Mouse (Mus musculus): ENCODE results near the gene Setd6.

The Setd6 gene

DNA sequence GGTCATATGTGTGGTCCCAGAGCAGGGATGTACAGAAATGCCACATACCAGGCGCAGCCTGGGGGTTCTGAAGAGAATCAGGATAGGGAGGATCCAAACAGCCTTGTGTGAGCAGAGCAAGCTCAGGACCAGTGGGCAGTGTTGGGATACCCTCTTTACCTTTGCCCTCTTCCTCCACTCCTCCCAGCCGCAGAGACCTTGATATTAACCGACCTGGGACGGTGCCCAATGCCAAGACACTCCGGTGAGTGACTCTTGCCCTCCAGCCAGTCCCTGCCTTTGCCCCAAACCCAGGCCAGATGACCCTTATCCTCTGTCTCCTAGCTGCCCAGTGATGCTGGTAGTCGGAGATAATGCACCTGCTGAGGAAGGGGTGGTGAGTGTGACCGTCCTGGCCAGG, 6.1 kb upstream of the Setd6 start:
- DNase-seq (ENCODE audit: low read depth, low spot score) = no peak

DNA sequence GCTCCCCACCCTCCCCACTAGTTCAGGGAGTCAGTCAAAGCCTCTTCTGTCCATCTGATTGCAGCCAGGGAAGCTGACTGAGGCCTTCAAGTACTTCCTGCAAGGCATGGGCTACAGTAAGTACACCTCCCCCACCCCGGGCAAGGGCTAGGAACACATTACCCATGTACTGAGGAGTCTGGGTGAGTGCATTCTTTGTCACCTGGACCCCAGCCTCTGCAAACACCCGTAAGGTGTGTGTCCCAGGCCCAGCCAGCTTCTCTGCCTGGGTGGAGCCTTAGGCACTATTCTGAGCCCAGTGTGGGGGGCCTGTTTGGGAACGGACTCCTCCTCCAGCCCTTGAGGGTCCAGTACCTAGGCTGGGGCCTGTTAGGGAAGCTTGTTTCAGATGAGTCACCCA, 4.7 kb upstream of the Setd6 start:
- no peak for DNase-seq (ENCODE audit: low read depth, low spot score)

DNA sequence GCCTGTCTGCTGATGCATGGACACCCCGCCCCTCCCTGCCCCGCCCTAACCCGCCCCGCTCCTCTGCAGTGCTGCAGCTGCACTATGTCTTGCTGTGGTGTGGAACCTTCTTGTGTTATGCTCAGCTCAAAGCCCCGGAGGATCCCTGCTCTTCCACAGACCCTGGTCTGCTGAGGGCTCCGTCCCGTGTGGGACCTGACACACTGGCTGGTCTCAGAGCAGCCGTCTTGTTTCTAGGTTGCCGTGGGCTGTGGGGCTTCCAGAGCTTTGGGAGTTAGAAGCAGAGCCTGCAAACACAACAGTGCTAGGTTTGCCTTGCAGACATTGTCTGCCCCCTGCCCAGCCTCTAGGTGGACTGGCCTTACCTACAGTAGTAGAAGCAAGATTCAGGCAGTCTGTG, 3.3 kb upstream of the Setd6 start:
- DNase-seq (ENCODE audit: low read depth, low spot score) = no peak

DNA sequence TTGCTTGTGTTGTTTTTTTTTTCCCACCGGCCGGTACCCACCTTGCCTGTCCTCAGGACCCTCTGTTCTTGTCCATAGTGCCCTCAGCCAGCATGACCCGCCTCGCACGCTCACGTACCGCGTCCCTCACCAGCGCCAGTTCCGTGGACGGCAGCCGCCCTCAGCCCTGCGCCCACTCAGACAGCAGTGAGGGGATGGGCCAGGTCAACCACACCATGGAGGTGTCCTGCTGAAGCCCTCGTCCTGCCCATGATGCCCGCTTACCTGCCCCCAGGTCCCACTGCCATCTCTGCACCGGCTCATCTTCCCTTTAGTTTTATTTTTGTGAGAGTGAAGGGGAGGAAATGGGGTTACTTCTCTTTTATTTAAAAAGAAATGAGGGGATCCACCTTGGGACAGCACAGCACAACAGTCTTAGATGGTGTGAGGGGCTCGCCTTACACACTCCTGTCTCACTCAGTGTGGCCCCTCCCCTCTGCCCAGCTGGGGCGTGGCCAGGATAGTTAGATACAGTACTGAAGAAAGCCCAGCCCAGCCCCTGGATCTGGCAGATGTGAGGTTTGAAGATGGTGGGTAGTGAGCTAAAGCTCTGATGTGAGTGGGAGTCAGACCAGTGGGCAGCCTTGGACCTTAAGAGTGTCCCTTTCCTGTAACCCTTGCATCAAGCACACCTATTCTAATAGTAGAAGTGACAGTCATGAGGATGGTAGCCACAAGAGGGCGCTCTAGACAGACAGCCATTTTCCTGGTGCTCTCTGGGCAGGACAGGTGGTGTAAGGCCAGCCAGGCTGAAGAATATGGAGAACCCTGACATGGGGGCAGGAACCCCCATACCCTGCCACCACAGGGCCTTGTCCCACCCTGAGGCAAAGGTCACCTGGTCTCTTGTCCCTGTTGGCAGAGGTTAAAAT, 2.3 kb upstream of the Setd6 start:
- DNase-seq (ENCODE audit: low read depth, low spot score) = peak; percentile 90

DNA sequence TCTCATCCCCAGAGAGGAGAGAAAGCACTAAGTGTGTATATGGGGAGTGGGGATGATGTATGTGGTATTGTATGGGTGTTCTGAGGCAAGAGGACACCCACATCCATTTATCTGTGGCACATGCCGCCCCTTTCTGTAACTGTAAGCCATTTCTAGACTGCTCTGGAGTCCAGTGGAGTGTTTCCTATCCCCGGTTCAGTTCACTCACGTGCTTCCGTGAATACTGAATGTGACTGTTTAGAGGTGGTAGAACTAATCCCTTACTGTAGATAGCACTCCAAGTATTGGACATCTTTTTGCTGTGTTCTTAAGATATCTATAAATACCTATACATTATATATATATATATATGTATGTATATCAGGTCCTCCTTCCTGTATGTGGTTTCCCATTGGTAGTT, 1.3 kb upstream of the Setd6 start:
- DNase-seq (ENCODE audit: low read depth, low spot score) = no peak

DNA sequence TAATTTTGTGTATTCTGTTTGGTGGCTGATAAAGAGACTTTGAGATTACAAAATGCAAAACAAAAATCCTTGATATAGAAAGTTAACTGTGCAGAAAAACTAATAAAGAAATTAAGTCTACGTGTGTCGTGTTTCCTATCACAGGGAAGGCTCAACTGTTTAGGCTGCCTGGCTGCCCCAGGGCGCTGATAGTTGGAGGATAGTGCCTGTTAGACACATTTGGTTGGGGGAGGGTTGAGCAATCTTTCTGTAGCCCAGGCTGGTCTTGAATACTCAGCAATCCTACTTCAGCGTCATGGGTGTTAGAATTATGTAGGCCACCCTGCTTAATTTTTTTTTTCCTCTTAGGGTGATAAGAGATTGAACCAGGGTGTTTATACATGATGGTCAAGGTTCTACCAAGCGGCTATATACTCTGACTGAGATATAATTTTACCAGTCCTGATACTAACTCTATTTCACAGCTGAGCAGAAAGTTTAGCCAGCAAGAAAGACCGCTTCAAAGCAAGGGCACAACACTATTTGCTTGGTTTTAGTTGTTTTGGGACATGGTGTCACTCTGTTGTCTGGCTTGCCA, 756 bp upstream of the Setd6 start:
- DNase-seq (ENCODE audit: low read depth, low spot score) = no peak

DNA sequence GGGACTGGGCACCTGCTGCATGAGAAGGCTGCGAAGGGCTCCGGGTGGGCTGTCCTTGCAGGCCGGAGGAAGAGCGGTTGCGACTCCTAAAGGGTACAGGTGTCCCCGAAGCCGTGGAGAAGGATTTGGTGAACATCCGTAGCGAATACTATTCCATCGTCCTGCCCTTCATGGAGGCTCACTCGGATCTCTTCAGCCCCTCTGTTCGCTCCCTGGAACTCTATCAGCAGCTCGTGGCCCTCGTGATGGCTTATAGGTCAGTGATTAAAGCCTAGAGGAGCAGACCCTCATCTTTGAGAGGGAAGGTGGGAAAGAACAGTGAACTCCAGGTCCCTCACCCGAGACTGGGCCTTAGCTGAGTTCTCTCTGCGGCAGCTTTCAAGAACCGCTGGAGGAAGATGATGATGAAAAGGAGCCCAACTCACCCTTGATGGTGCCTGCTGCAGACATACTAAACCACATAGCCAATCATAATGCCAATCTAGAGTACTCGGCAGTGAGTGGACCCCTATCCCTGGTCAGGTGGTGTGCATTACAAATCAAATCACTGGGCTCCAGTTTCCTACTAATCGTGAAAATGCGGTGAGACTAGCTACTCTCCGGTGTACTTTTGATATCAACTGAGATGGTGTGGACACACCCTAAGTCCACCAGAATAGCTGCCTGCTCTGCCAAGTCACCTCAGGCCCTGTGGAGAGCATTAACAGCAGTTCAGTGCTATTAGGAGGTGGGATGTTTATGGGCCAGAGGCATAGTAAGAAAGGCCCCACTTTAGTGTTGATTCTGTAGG, 1.1 kb downstream of the Setd6 start:
- no peak for DNase-seq (ENCODE audit: low read depth, low spot score)

DNA sequence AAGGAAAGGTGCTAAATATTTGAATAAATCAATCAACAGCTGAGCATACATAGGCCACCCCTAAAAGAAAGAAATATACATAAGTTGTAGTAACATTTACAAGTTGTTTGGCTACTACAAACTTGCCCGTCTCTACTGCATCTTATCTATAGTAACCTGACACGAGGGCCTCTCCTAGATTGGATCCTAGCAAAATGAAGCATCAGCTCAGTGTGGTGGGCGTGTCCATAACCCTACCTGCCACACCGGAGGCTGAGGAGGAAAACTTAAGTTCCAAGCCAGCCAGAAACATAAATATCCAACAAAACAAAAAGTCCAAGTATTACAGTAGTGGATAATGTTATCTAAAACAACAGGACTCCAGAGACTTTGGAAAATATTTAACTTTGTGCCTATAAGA, 11.9 kb downstream of the Setd6 start:
- DNase-seq (ENCODE audit: low read depth, low spot score) = no peak

DNA sequence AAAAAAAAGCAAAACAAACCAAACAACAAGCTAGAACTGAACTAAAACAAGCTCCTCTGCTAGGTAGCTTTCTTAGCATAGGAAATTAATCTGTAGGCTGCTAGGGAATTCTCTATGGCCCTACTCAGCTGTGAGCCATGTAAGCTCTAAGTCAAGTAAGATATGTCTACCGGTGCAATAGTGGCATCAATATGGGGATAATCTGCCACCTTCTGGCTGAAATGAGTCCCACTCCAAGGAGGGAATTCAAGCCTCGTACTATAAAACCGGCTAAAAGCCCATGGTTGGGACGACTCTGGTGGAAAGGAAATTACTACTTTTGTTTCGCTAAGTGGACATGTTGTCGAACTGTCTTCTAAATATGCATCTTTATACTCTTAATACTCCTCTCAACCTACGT, 22.9 kb downstream of the Setd6 start:
- DNase-seq (ENCODE audit: low read depth, low spot score) = peak; percentile 56

DNA sequence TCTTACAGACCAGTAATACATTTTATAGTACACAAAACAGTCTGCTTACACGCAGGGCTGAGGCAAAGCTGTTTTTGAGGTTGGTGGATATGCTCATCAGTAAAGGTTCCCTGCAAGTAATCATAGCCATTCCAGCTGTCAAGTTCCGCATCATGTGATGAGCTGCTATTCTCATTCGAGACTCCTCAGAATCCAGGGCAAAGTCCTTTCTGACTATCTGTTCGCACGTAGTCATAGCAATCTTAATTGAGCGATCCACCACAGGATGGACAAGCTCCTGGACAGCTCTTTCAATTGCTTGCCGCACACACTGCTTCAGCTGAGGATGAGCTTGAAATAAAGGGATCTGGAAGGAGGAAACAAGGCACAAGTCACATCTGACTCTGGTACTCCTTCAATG, 26.1 kb downstream of the Setd6 start:
- DNase-seq (ENCODE audit: low read depth, low spot score) = no peak

DNA sequence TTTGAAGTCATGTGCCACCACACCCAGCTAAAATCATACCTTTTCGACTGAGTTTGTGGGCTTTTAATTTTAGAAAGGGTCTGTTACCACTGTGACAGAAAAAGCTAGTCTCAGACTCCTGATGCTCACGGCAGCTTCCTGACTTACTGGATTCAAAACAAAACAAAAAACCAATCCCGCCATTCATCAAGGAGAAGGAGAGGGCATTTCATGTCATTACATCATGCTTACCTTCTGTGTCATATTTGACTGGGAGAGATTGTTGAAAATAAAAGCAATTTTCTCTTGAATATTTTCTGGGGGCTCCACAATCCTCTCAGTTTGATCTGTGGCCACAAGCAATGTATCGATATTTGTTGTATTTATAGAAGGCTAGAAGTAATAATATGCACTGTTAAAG, 32.3 kb downstream of the Setd6 start:
- DNase-seq (ENCODE audit: low read depth, low spot score) = no peak

DNA sequence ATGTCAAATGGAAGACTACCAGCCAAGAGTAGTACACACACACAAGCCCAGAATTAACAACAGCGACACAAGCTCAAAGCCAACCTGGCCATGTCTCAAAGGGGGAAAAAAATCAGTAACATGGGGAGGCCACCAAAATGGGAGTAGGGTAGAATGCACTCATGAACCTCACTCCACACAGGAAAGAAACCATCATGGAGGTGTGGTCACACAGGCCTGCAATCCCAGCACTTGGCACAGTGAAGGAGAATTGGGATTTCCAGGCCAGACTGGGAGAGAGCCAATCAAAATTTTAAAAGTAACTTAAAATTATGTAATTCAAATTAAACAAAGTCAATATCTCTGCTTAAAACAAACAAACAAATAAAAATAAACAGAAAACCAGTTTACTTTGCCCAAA, 36.2 kb downstream of the Setd6 start:
- DNase-seq (ENCODE audit: low read depth, low spot score) = no peak

DNA sequence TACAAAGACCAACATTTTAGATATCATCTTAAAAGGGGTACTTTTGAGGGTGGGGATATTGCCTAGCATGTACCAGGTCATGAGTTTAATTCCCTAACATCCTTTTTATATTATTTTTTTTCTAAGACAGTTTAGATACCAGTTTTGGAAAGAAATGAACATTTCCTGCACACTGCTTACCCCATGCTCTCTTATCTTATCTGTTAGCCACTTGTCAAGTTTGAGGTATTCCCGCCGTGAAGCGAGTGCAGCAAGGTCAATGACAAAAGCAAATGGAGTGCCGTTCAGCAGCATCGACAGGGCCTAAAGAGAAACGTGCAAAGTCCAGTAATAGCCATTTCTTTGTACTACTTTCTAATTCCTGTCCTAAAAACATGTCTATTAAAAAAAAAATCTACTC, 44.6 kb downstream of the Setd6 start:
- DNase-seq (ENCODE audit: low read depth, low spot score) = no peak

DNA sequence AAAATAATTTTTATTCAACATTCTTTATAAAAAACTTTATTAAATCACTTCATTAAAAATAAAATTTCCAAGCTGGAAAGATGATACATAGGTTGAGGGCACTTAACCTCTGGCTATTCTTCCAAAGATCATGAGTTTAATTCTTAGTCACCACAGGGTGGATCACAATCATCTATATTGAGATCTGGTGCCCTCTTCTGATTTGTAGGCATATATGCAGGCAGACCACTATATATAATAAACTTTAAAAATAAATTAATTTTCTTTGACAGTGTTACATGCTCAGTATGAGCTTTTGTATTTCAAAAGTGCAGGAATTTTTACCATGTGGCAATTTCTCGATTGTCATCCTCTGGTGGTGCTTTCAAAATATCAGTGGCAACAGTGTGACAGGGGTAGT, 48.5 kb downstream of the Setd6 start:
- DNase-seq (ENCODE audit: low read depth, low spot score) = no peak

Data from ES-CJ7 (cell line).